Mouse (Mus musculus) kidney, embryonic 16.5 days (tissue): ENCODE results near the gene Hhipl1. TPM values are rescaled to one million over a fixed set of nuclear protein-coding genes. Genes with fewer than 3 reads are reported as not detected.

Source experiments
- ATAC-seq: fragments of 200-750 bp; cut with Nextera tagmentation; 2 replicates; pipeline ENCODE4 v1.8.0; 2017; ENCODE audit warnings: moderate TSS enrichment; ENCODE audit not compliant: low FRiP score, low TSS enrichment
- H3K27ac ChIP-seq: fragments of 300-500 bp; sonication (generic); 2 replicates; pipeline ENCODE4 v1.5.1; 2014; ENCODE audit warnings: low read length
- H3K27me3 ChIP-seq: fragments of 300-500 bp; sonication (generic); 2 replicates; pipeline ENCODE4 v1.6.1; 2014; ENCODE audit warnings: low read length, control low read depth, mixed read lengths; ENCODE audit not compliant: insufficient read depth
- H3K36me3 ChIP-seq: fragments of 300-500 bp; sonication (generic); 2 replicates; pipeline ENCODE4 v1.6.1; 2014; ENCODE audit warnings: low read length, control low read depth, mixed read lengths; ENCODE audit not compliant: insufficient read depth
- H3K4me1 ChIP-seq: fragments of 300-500 bp; sonication (generic); 2 replicates; pipeline ENCODE4 v1.6.1; 2014; ENCODE audit warnings: low read length, control low read depth, mixed read lengths; ENCODE audit not compliant: insufficient read depth
- H3K4me2 ChIP-seq: fragments of 300-500 bp; sonication (generic); replicated peaks from 2 replicates; pipeline ENCODE4 v1.6.1; 2014; ENCODE audit warnings: low read depth, low read length
- H3K4me3 ChIP-seq: fragments of 300-500 bp; sonication (generic); 2 replicates; pipeline ENCODE4 v1.5.1; 2014; ENCODE audit warnings: mild to moderate bottlenecking, low read length
- H3K9ac ChIP-seq: fragments of 300-500 bp; sonication (generic); replicated peaks from 2 replicates; pipeline ENCODE4 v1.6.1; 2014; ENCODE audit warnings: low read length
- H3K9me3 ChIP-seq: fragments of 300-500 bp; sonication (generic); 2 replicates; pipeline ENCODE4 v1.6.1; 2016; ENCODE audit warnings: low read length, control low read depth
- WGBS: fragments of 180-500 bp; shearing (Covaris S2); extraction: QIAGEN DNeasy Blood & Tissue Kit; methylation state at CpG from one replicate; pipeline ENCODE4 v1.1.7; 2014; 5-methylcytosine and 5-hydroxymethylcytosine counted together
- polyA plus RNA-seq: library from polyadenylated mRNA; unstranded; fragments of >200 nt; fragmentation: Nextera tagmentation; extraction: Ambion mirVana; gene quantifications from 2 replicates; pipeline ENCODE4 v1.2.1, GENCODE M21; 2015

Hhipl1 gene
- polyA plus RNA-seq, 1 experiment from 2014 or later, result 0.81 TPM

GRCm38 (mm10) chr12:108326401-108326800 is 20.3 kb downstream of the Hhipl1 start:
- ATAC-seq, result no peak

GRCm38 (mm10) chr12:108327889-108328491 is 21.9 kb downstream of the Hhipl1 start:
- Histone ChIP-seq H3K4me2 (peak overlapping the region; percentile 71), H3K27ac (no peak overlapping the region), H3K9me3 (no peaks in the 10 kb centered on the region), H3K4me1 (peaks cover 12% of the 10 kb centered on the region), H3K9ac (peak overlapping the region; percentile 20; the same call in 1 of the 2 replicates), H3K4me3 (peak overlapping the region; percentile 48), H3K27me3 (peaks cover 41% of the 10 kb centered on the region), H3K36me3 (no peaks in the 10 kb centered on the region)
- 2% methylated on average over 63 of the region's 66 CpGs for WGBS
- ATAC-seq, result peak; percentile 21; the same call in 1 of the 2 replicates

More at GRCm38 (mm10) chr12:108326401-108326800, 20.3 kb downstream of the Hhipl1 start:
- Histone ChIP-seq H3K4me3 (no peak overlapping the region), H3K36me3 (no peaks in the 10 kb centered on the region), H3K4me2 (no peak overlapping the region), H3K27ac (no peak overlapping the region), H3K4me1 (peaks cover 7% of the 10 kb centered on the region), H3K9me3 (no peaks in the 10 kb centered on the region), H3K9ac (no peak overlapping the region), H3K27me3 (peaks cover 39% of the 10 kb centered on the region)
- 57% methylated on average over 5 of the region's 5 CpGs for WGBS

GRCm38 (mm10) chr12:108333056-108333455 is 27.0 kb downstream of the Hhipl1 start:
- H3K27ac ChIP-seq, result 0 out of 2 replicates have a peak overlapping the region, but pooled peaks have one; percentile 39
- peaks cover 18% of the 10 kb centered on the region for H3K4me1 ChIP-seq
- no peaks in the 10 kb centered on the region for H3K36me3 ChIP-seq
- H3K4me3 ChIP-seq, result peak overlapping the region; percentile 75
- H3K4me2 ChIP-seq, result peak overlapping the region; percentile 100
- peaks cover 26% of the 10 kb centered on the region for H3K27me3 ChIP-seq
- peak; percentile 55 for ATAC-seq
- H3K9ac ChIP-seq, result peak overlapping the region; percentile 53
- under 1% methylated on average over 16 of the region's 16 CpGs for WGBS
- no peaks in the 10 kb centered on the region for H3K9me3 ChIP-seq

GRCm38 (mm10) chr12:108333481-108333882 is 27.4 kb downstream of the Hhipl1 start:
- Histone ChIP-seq H3K4me2 (peak overlapping the region; percentile 100), H3K4me1 (peaks cover 18% of the 10 kb centered on the region), H3K27ac (peak overlapping the region; percentile 39; the same call in 1 of the 2 replicates), H3K27me3 (peaks cover 23% of the 10 kb centered on the region), H3K9me3 (no peaks in the 10 kb centered on the region), H3K4me3 (peak overlapping the region; percentile 75), H3K36me3 (no peaks in the 10 kb centered on the region), H3K9ac (peak overlapping the region; percentile 53)
- peak; percentile 54 for ATAC-seq
- WGBS, result under 1% methylated on average over 22 of the region's 22 CpGs

GRCm38 (mm10) chr12:108333895-108334445 is 27.9 kb downstream of the Hhipl1 start, which contains the start of gene Cyp46a1:
Gene Cyp46a1, plus strand, starts transcription at chr12:108334381.
- H3K4me2 ChIP-seq, result peak within 1 kb of the TSS; percentile 100
- peaks cover 22% of the 10 kb centered on the region for H3K4me1 ChIP-seq
- ATAC-seq, result peak; percentile 92
- under 1% methylated on average over 47 of the region's 56 CpGs for WGBS
- peak within 1 kb of the TSS; percentile 75 for H3K4me3 ChIP-seq
- H3K9ac ChIP-seq, result peak within 1 kb of the TSS; percentile 73
- no peaks in the 10 kb centered on the region for H3K36me3 ChIP-seq
- peak within 1 kb of the TSS; percentile 39; the same call in 1 of the 2 replicates for H3K27ac ChIP-seq
- peaks cover 18% of the 10 kb centered on the region for H3K27me3 ChIP-seq
- no peaks in the 10 kb centered on the region for H3K9me3 ChIP-seq

GRCm38 (mm10) chr12:108334529-108334928 is 28.5 kb downstream of the Hhipl1 start:
- Histone ChIP-seq H3K27me3 (peaks cover 13% of the 10 kb centered on the region), H3K36me3 (no peaks in the 10 kb centered on the region), H3K4me3 (peak overlapping the region; percentile 75), H3K4me2 (peak overlapping the region; percentile 100), H3K4me1 (peaks cover 24% of the 10 kb centered on the region), H3K9ac (peak overlapping the region; percentile 73), H3K9me3 (no peaks in the 10 kb centered on the region), H3K27ac (no peak overlapping the region)
- 1% methylated on average over 32 of the region's 32 CpGs for WGBS
- no peak; the same call in 1 of the 2 replicates for ATAC-seq

- peak overlapping the region; percentile 42 for H3K4me2 ChIP-seq
- no peak for ATAC-seq
Measured at GRCm38 (mm10) chr12:108338572-108339190, 32.6 kb downstream of the Hhipl1 start.

GRCm38 (mm10) chr12:108348151-108348550 is 42.1 kb downstream of the Hhipl1 start:
- WGBS, result 83% methylated on average over 8 of the region's 8 CpGs
- H3K4me1 ChIP-seq, result peaks cover 8% of the 10 kb centered on the region
- H3K27me3 ChIP-seq, result peaks cover 30% of the 10 kb centered on the region
- no peak overlapping the region for H3K27ac ChIP-seq
- ATAC-seq, result no peak
- no peaks in the 10 kb centered on the region for H3K36me3 ChIP-seq
- no peaks in the 10 kb centered on the region for H3K9me3 ChIP-seq
- no peak overlapping the region for H3K4me3 ChIP-seq
- no peak overlapping the region for H3K9ac ChIP-seq
- H3K4me2 ChIP-seq, result no peak overlapping the region

More at GRCm38 (mm10) chr12:108338572-108339190, 32.6 kb downstream of the Hhipl1 start:
- WGBS, result 18% methylated on average over 14 of the region's 14 CpGs
- Histone ChIP-seq H3K4me3 (0 out of 2 replicates have a peak overlapping the region, but pooled peaks have one; percentile 7), H3K27me3 (no peaks in the 10 kb centered on the region; the same call in 1 of the 2 replicates), H3K36me3 (no peaks in the 10 kb centered on the region), H3K4me1 (peaks cover 12% of the 10 kb centered on the region), H3K9ac (peak overlapping the region; percentile 32), H3K9me3 (no peaks in the 10 kb centered on the region), H3K27ac (no peak overlapping the region)

GRCm38 (mm10) chr12:108349026-108349425 is 43.0 kb downstream of the Hhipl1 start:
- no peak overlapping the region for H3K27ac ChIP-seq
- no peak overlapping the region for H3K9ac ChIP-seq
- no peak for ATAC-seq
- no peaks in the 10 kb centered on the region for H3K36me3 ChIP-seq
- no peak overlapping the region for H3K4me3 ChIP-seq
- H3K27me3 ChIP-seq, result peaks cover 39% of the 10 kb centered on the region
- no peaks in the 10 kb centered on the region for H3K9me3 ChIP-seq
- H3K4me2 ChIP-seq, result no peak overlapping the region
- peaks cover 8% of the 10 kb centered on the region for H3K4me1 ChIP-seq
- WGBS, result 70% methylated on average over 5 of the region's 5 CpGs
